Mouse (Mus musculus) embryonic facial prominence, embryonic 14.5 days (tissue): ENCODE measurements around the gene Nadk2. TPM values are rescaled to one million over a fixed set of nuclear protein-coding genes. Genes with fewer than 3 reads are reported as not detected.

Experiments
- ATAC-seq: fragments of 200-750 bp; cut with Nextera tagmentation; 2 replicates; pipeline ENCODE4 v1.8.0; 2017; ENCODE audit warnings: low read depth, moderate number of reproducible peaks, moderate TSS enrichment
- DNase-seq: peaks from one replicate; pipeline ENCODE4 v3.0.0-alpha.2; 2015; ENCODE audit warnings: low spot score
- H3K27ac ChIP-seq: fragments of 300-500 bp; sonication (generic); replicated peaks from 2 replicates; pipeline ENCODE4 v1.5.1; 2014; ENCODE audit warnings: low read depth, mild to moderate bottlenecking, low read length, moderate library complexity
- H3K27me3 ChIP-seq: fragments of 300-500 bp; sonication (generic); replicated peaks from 2 replicates; pipeline ENCODE4 v1.6.1; 2014; ENCODE audit warnings: low read length; ENCODE audit not compliant: control insufficient read depth, insufficient read depth
- H3K36me3 ChIP-seq: fragments of 300-500 bp; sonication (generic); 2 replicates; pipeline ENCODE4 v1.6.1; 2014; ENCODE audit warnings: low read length, mixed read lengths; ENCODE audit not compliant: control insufficient read depth, insufficient read depth
- H3K4me1 ChIP-seq: fragments of 300-500 bp; sonication (generic); 2 replicates; pipeline ENCODE4 v1.6.1; 2014; ENCODE audit warnings: antibody characterized with exemption, low read length; ENCODE audit not compliant: control insufficient read depth, insufficient read depth
- H3K4me2 ChIP-seq: fragments of 300-500 bp; sonication (generic); 2 replicates; pipeline ENCODE4 v1.6.1; 2014; ENCODE audit warnings: low read depth, mild to moderate bottlenecking, low read length, moderate library complexity, mixed read lengths
- H3K4me3 ChIP-seq: fragments of 300-500 bp; sonication (generic); 2 replicates; pipeline ENCODE4 v1.5.1; 2014; ENCODE audit warnings: low read depth, mild to moderate bottlenecking, low read length
- H3K9ac ChIP-seq: fragments of 300-500 bp; sonication (generic); 2 replicates; pipeline ENCODE4 v1.6.1; 2014; ENCODE audit warnings: low read depth, mild to moderate bottlenecking, low read length, moderate library complexity, mixed read lengths
- H3K9me3 ChIP-seq: fragments of 300-500 bp; sonication (generic); 2 replicates; pipeline ENCODE4 v1.6.1; 2016; ENCODE audit warnings: low read length; ENCODE audit not compliant: control insufficient read depth
- whole genome bisulfite sequencing: fragments of 180-500 bp; shearing (Covaris S2); extraction: QIAGEN DNeasy Blood & Tissue Kit; methylation state at CpG from one replicate; pipeline ENCODE4 v1.1.7; 2014; 5-methylcytosine and 5-hydroxymethylcytosine counted together
- polyA plus RNA-seq: library from polyadenylated mRNA; unstranded; fragments of >200 nt; fragmentation: Nextera tagmentation; extraction: Ambion mirVana; gene quantifications from 2 replicates; pipeline ENCODE4 v1.2.1, GENCODE M21; 2014

Gene Nadk2
- polyA plus RNA-seq, 1 experiment from 2014 or later, result 26.6 TPM

GRCm38 (mm10) chr15:9114131-9114530, 43.1 kb downstream of the Nadk2 start:
- H3K9me3 ChIP-seq, result no peaks in the 10 kb centered on the region
- WGBS, result 78% methylated on average over 4 of the region's 4 CpGs
- no peaks in the 10 kb centered on the region for H3K4me1 ChIP-seq
- peaks cover 83% of the 10 kb centered on the region for H3K36me3 ChIP-seq
- no peak overlapping the region for H3K4me2 ChIP-seq
- no peak overlapping the region for H3K4me3 ChIP-seq
- ATAC-seq (no peak), DNase-seq (no peak)
- H3K27me3 ChIP-seq, result no peaks in the 10 kb centered on the region
- no peak overlapping the region for H3K9ac ChIP-seq
- H3K27ac ChIP-seq, result no peak overlapping the region

GRCm38 (mm10) chr15:9114599-9114998, 43.5 kb downstream of the Nadk2 start:
- DNase-seq (no peak), ATAC-seq (no peak)
- Histone ChIP-seq H3K4me3 (no peak overlapping the region), H3K27ac (no peak overlapping the region), H3K4me1 (no peaks in the 10 kb centered on the region), H3K36me3 (peaks cover 84% of the 10 kb centered on the region), H3K4me2 (no peak overlapping the region), H3K9me3 (no peaks in the 10 kb centered on the region), H3K27me3 (no peaks in the 10 kb centered on the region), H3K9ac (no peak overlapping the region)
- WGBS, result 58% methylated on average over 5 of the region's 5 CpGs

- H3K36me3 ChIP-seq, result peaks cover 94% of the 10 kb centered on the region
- no peak overlapping the region for H3K4me3 ChIP-seq
- 95% methylated on average over 4 of the region's 4 CpGs for WGBS
- no peak overlapping the region for H3K27ac ChIP-seq
- ATAC-seq, result no peak
- H3K4me2 ChIP-seq, result no peak overlapping the region
- DNase-seq, result no peak
- no peak overlapping the region for H3K9ac ChIP-seq
- H3K9me3 ChIP-seq, result no peaks in the 10 kb centered on the region
- H3K4me1 ChIP-seq, result no peaks in the 10 kb centered on the region
- no peaks in the 10 kb centered on the region for H3K27me3 ChIP-seq
These were observed 47.8 kb downstream of the Nadk2 start for GRCm38 (mm10) chr15:9118852-9119251.

GRCm38 (mm10) chr15:9120081-9120480, 49.0 kb downstream of the Nadk2 start:
- peaks cover 97% of the 10 kb centered on the region for H3K36me3 ChIP-seq
- no peaks in the 10 kb centered on the region for H3K4me1 ChIP-seq
- H3K4me2 ChIP-seq, result no peak overlapping the region
- DNase-seq (peak; percentile 50), ATAC-seq (0 out of 2 replicates have a peak, but pooled peaks have one; percentile 44)
- H3K9ac ChIP-seq, result no peak overlapping the region
- 92% methylated on average over 2 of the region's 2 CpGs for WGBS
- no peak overlapping the region for H3K4me3 ChIP-seq
- H3K27me3 ChIP-seq, result no peaks in the 10 kb centered on the region
- no peak overlapping the region for H3K27ac ChIP-seq
- H3K9me3 ChIP-seq, result no peaks in the 10 kb centered on the region

- no peak overlapping the region for H3K27ac ChIP-seq
- no peak overlapping the region for H3K4me3 ChIP-seq
- no peak overlapping the region for H3K9ac ChIP-seq
- no peaks in the 10 kb centered on the region for H3K27me3 ChIP-seq
- no peak overlapping the region for H3K4me2 ChIP-seq
- whole genome bisulfite sequencing, result 91% methylated on average over 4 of the region's 4 CpGs
- H3K36me3 ChIP-seq, result peaks cover 91% of the 10 kb centered on the region
- ATAC-seq (no peak), DNase-seq (no peak)
- H3K9me3 ChIP-seq, result no peaks in the 10 kb centered on the region
- H3K4me1 ChIP-seq, result no peaks in the 10 kb centered on the region
These were observed 51.9 kb downstream of the Nadk2 start for GRCm38 (mm10) chr15:9122989-9123388.

GRCm38 (mm10) chr15:9124856-9125255, 53.8 kb downstream of the Nadk2 start:
- Histone ChIP-seq H3K27me3 (no peaks in the 10 kb centered on the region), H3K9ac (no peak overlapping the region), H3K36me3 (peaks cover 88% of the 10 kb centered on the region), H3K4me3 (no peak overlapping the region), H3K27ac (no peak overlapping the region), H3K9me3 (no peaks in the 10 kb centered on the region), H3K4me2 (no peak overlapping the region), H3K4me1 (no peaks in the 10 kb centered on the region)
- WGBS, result 95% methylated on average over 21 of the region's 21 CpGs
- DNase-seq (no peak), ATAC-seq (no peak)

GRCm38 (mm10) chr15:9127051-9127791, 56.2 kb downstream of the Nadk2 start:
- Histone ChIP-seq H3K9ac (no peak overlapping the region), H3K27ac (no peak overlapping the region), H3K9me3 (no peaks in the 10 kb centered on the region), H3K4me2 (no peak overlapping the region), H3K27me3 (no peaks in the 10 kb centered on the region), H3K4me3 (no peak overlapping the region), H3K4me1 (no peaks in the 10 kb centered on the region; the same call in 1 of the 2 replicates), H3K36me3 (peaks cover 82% of the 10 kb centered on the region)
- WGBS, result 89% methylated on average over 7 of the region's 7 CpGs
- DNase-seq (no peak), ATAC-seq (no peak)

GRCm38 (mm10) chr15:9130772-9131498, 59.9 kb downstream of the Nadk2 start:
- 56% methylated on average over 9 of the region's 9 CpGs for WGBS
- H3K4me2 ChIP-seq, result no peak overlapping the region
- no peaks in the 10 kb centered on the region for H3K9me3 ChIP-seq
- DNase-seq (peak; percentile 69), ATAC-seq (peak; percentile 48; the same call in 1 of the 2 replicates)
- no peak overlapping the region for H3K9ac ChIP-seq
- peak overlapping the region; percentile 80 for H3K27ac ChIP-seq
- no peaks in the 10 kb centered on the region for H3K27me3 ChIP-seq
- H3K4me3 ChIP-seq, result no peak overlapping the region
- H3K4me1 ChIP-seq, result peaks cover 18% of the 10 kb centered on the region
- H3K36me3 ChIP-seq, result peaks cover 73% of the 10 kb centered on the region
